Comparison of ENCODE assay signal across 9 mouse cellular contexts in the genomic region with DNA sequence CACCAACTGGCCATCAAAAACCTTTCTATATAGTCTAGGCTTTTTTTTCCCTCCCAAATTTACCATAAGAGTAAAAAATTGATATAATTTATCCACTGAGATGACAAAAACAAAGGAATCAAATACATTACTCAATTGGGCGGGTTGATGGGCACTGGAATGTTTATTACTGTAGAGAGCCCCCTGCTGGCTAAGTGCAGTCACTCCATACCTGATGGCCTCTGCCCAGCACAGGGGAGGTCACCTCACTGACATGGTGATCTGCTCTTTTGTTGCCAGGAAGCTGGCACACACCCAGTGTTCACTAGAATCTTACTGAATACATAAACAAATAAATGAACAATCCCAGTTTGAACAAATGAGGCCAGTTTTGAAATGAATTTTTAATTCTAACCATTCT. TPM values are rescaled to one million over a fixed set of nuclear protein-coding genes. Genes with fewer than 3 reads are reported as not detected.
DNase-seq lines count a peak whose midpoint lies in the region; ATAC-seq and TF ChIP-seq lines count a peak whose summit lies in the region.
"Had no signal": no experiment of that assay in that cellular context is flagged by ENCODE, and none has a peak within 500 bp of the region (broad histone marks: within the 10 kb centered on the region; RNA-seq: fewer than 3 reads in every experiment).

No protein-coding gene starts in this region.

- peak; percentile 71 for TF ChIP-seq CTCF in gastrocnemius, adult 2 months (IDR thresholded peaks at IDR 0.05)
- peak; percentile 75; the same call in 1 of the 2 replicates for TF ChIP-seq CTCF in small intestine, adult 2 months (IDR thresholded peaks at IDR 0.05; ENCODE audit: extremely low read depth, insufficient read length, insufficient replicate concordance, low read depth, low read length)

- H3K4me1 ChIP-seq in small intestine, adult 2 months (ENCODE audit: control insufficient read depth, insufficient read depth, insufficient read length, low read length): no peaks in the 10 kb centered on the region

- TF ChIP-seq POLR2A in small intestine, adult 2 months (IDR thresholded peaks at IDR 0.05; ENCODE audit: low read depth, low read length): no peak

- ATAC-seq in erythroblast, adult 5-6 weeks (replicated peaks; ENCODE audit: low FRiP score, poor library complexity, severe bottlenecking): peak; percentile 79

- peaks cover 7% of the 10 kb centered on the region for H3K36me3 ChIP-seq in small intestine, adult 2 months (ENCODE audit: control insufficient read depth, insufficient read depth, low read length)

- H3K4me3 ChIP-seq in gastrocnemius, adult 2 months: no peak overlapping the region
- no peak overlapping the region for H3K4me3 ChIP-seq in small intestine, adult 2 months (ENCODE audit: low read depth, low read length)
- H3K4me3 ChIP-seq: limb, embryonic 12.5 days had no signal

- no peaks in the 10 kb centered on the region for H3K27me3 ChIP-seq in small intestine, adult 2 months (ENCODE audit: control insufficient read depth, insufficient read depth, low read length)
- H3K27me3 ChIP-seq: limb, embryonic 12.5 days had no signal

- no peak for DNase-seq in gastrocnemius, adult 2 months
- no peak for DNase-seq in gastrocnemius, postnatal 4 days (ENCODE audit: low spot score in 2 of 2)
- peak; percentile 68 for DNase-seq in B cell, adult 2 months
- peak; percentile 58 for DNase-seq in adrenal gland, postnatal 10 days
- peak; percentile 59 for DNase-seq in liver
- DNase-seq in frontal cortex, postnatal 10 days (ENCODE audit: low spot score in 2 of 2): no peak

- 16% methylated on average over 1 of the region's 1 CpGs for WGBS in small intestine, adult 2 months

- H3K27ac ChIP-seq in gastrocnemius, adult 2 months: no peak overlapping the region
- H3K27ac ChIP-seq in small intestine, adult 2 months (ENCODE audit: insufficient read depth, low read depth, low read length): no peak overlapping the region
- H3K27ac ChIP-seq: limb, embryonic 12.5 days had no signal

- intact Hi-C loops in gastrocnemius, adult 2 months (cut with DNase I): no loop called here

RNA-seq across cellular contexts. Expression of a gene that starts 40.9 kb away (rescaled TPM):
- 10 to 100 TPM; 14.1 to 15.7 TPM for total RNA-seq in gastrocnemius, adult 2 months (2021)
- 10 to 100 TPM in 1 of 2 experiments, 1 to 10 TPM in 1; 9.6 to 10.9 TPM for total RNA-seq in gastrocnemius, postnatal 4 days (2021)
- total RNA-seq in adrenal gland, postnatal 10 days (2021): 1 to 10 TPM; 6.7 to 9.8 TPM
- total RNA-seq in erythroblast, adult 5-6 weeks (2015; ENCODE audit: low replicate concordance): 5.8 and 7.3 TPM in 2 replicates
- total RNA-seq in erythroblast, adult 5-6 weeks (2017; ENCODE audit: low replicate concordance): 9.3 and 10.6 TPM in 2 replicates
- polyA plus RNA-seq in small intestine, adult 2 months (2012; rRNA removed): 6.3 and 9.9 TPM in 2 replicates

Comparison
In these comparisons a context has a peak if more than half of its experiments do, and no peak if none do; other contexts are left out.
1. DNase-seq: peak in B cell, adult 2 months (2 of 2), adrenal gland, postnatal 10 days (single experiment) and liver (single experiment); none in gastrocnemius, adult 2 months (single experiment), gastrocnemius, postnatal 4 days (0 of 2) and frontal cortex, postnatal 10 days (0 of 2).